Mouse (Mus musculus): ENCODE measurements around the gene Platr17. TPM values are rescaled to one million over a fixed set of nuclear protein-coding genes. Genes with fewer than 3 reads are reported as not detected.
"Not testable (repeated sequence)": the region's sequence is repeated elsewhere in the genome, so short reads cannot be mapped to it uniquely, and the experiment has no call there.

Gene Platr17
- total and polyA plus RNA-seq, 3 experiments = not detected

GRCm38 (mm10) chr17:33951021-33951946 is 46.3 kb downstream of the Platr17 start, which contains the start of gene B3galt4 (continued):
- TF ChIP-seq USF2 (IDR thresholded peaks at IDR 0.05; ENCODE audit: borderline replicate concordance in 1 of 2, insufficient read depth in 1 of 2, low read depth in 1 of 2, low read length in 2 of 2) (no peak), ETS1 (IDR thresholded peaks at IDR 0.05; ENCODE audit: low read depth, low read length) (peak; percentile 76), MAZ (IDR thresholded peaks at IDR 0.05; ENCODE audit: low read depth, low read length) (peak; percentile 81), SMC3 (IDR thresholded peaks at IDR 0.05; ENCODE audit: low read depth, low read length) (peak; percentile 47), RAD21 (IDR thresholded peaks at IDR 0.05; ENCODE audit: low read depth, low read length) (no peak), CHD1 (IDR thresholded peaks at IDR 0.05; ENCODE audit: low read depth, low read length) (no peak), MXI1 (IDR thresholded peaks at IDR 0.05; ENCODE audit: low read depth, low read length) (peak; percentile 91), ZKSCAN1 (IDR thresholded peaks at IDR 0.05; ENCODE audit: low read depth, low read length) (peak; percentile 59; the same call in 1 of the 2 replicates), TAL1 (IDR thresholded peaks at IDR 0.05; ENCODE audit: low read length) (no peak), SIN3A (IDR thresholded peaks at IDR 0.05; ENCODE audit: low read length) (peak; percentile 86), TCF12 (IDR thresholded peaks at IDR 0.05; ENCODE audit: low read depth, low read length) (peak; percentile 26; the same call in 1 of the 2 replicates), POLR2A (IDR thresholded peaks at IDR 0.05; ENCODE audit: control insufficient read depth in 1 of 2, insufficient read depth in 1 of 2, low read depth in 1 of 2, low read length in 2 of 2, poor library complexity in 1 of 2) (peak; percentile 66 to 92; a peak in 3 of 4 replicates), ZMIZ1 (IDR thresholded peaks at IDR 0.05; ENCODE audit: low read depth, low read length) (peak; percentile 97), EP300 (IDR thresholded peaks at IDR 0.05; ENCODE audit: low read depth in 1 of 2, low read length in 2 of 2) (peak in 1 of 2 experiments; percentile 64; a peak in 2 of 4 replicates), KAT2A (conservative IDR thresholded peaks at IDR 0.05; ENCODE audit: low read depth, low read length) (no peak; the same call in 1 of the 2 replicates), GATA1 (IDR thresholded peaks at IDR 0.05; ENCODE audit: low read depth, low read length) (0 out of 2 replicates have a peak, but pooled peaks have one; percentile 11), POLR2AphosphoS2 (IDR thresholded peaks at IDR 0.05; ENCODE audit: low read length) (peak; percentile 100), ZC3H11A (IDR thresholded peaks at IDR 0.05; ENCODE audit: low read depth, low read length) (no peak), MYC (IDR thresholded peaks at IDR 0.05; ENCODE audit: low read depth, low read length) (peak; percentile 89), UBTF (IDR thresholded peaks at IDR 0.05; ENCODE audit: borderline replicate concordance, insufficient read depth, low read depth, low read length) (0 out of 2 replicates have a peak, but pooled peaks have one; percentile 79), MEF2A (IDR thresholded peaks at IDR 0.05; ENCODE audit: extremely low read depth, insufficient replicate concordance, low read depth, low read length, poor library complexity, severe bottlenecking) (no peak)

GRCm38 (mm10) chr17:33952015-33952414 is 47.1 kb downstream of the Platr17 start:
- Histone ChIP-seq H3K4me3 (ENCODE audit: control insufficient read depth in 1 of 2, insufficient read depth in 1 of 2, low read depth in 2 of 2, low read length in 2 of 2) (peak overlapping the region in 1 of 2 experiments; percentile 82; a peak in 2 of 4 replicates), H3K27ac (ENCODE audit: control insufficient read depth, low read depth, low read length) (peak overlapping the region; percentile 95), H3K4me1 (ENCODE audit: control insufficient read depth in 1 of 2, insufficient read depth in 2 of 2, low read length in 2 of 2) (peaks cover 0 to 13% of the 10 kb centered on the region in 2 experiments; a peak in 2 of 4 replicates), H3K9ac (ENCODE audit: control insufficient read depth, low read depth, low read length, poor library complexity, severe bottlenecking) (peak overlapping the region; percentile 99), H3K36me3 (ENCODE audit: control insufficient read depth in 1 of 2, insufficient read depth in 2 of 2, low read length in 2 of 2) (peaks cover 10 to 17% of the 10 kb centered on the region in 2 experiments), H3K79me2 (ENCODE audit: control insufficient read depth, insufficient read depth, low read length, poor library complexity) (peaks cover 39% of the 10 kb centered on the region)
- not testable (repeated sequence) for DNase-seq (ENCODE audit: low read depth, low spot score); H3K9me3 ChIP-seq (replicated peaks; ENCODE audit: insufficient read depth, low read length); H3K27me3 ChIP-seq (ENCODE audit: control insufficient read depth in 1 of 2, insufficient read depth in 2 of 2, low read length in 2 of 2)
